Mouse (Mus musculus): Measurements from ENCODE around the gene Rbm17. TPM values are rescaled to one million over a fixed set of nuclear protein-coding genes. Genes with fewer than 3 reads are reported as not detected.
A peak's percentile ranks its signal among the peaks of the same experiment; 100 is the strongest.
"Not testable (repeated sequence)": the region's sequence is repeated elsewhere in the genome, so short reads cannot be mapped to it uniquely, and the experiment has no call there.

Gene Rbm17
- 44.1 and 55.9 TPM in 2 replicates for total RNA-seq (2015; ENCODE audit: low replicate concordance)
- 31.3 and 50.9 TPM in 2 replicates for total RNA-seq (2017; ENCODE audit: low replicate concordance)

- no peak for ATAC-seq (replicated peaks; ENCODE audit: low FRiP score, poor library complexity, severe bottlenecking)
Observed at GRCm38 (mm10) chr2:11604053-11604452, at the start of gene Rbm17. Gene Rbm17 (minus strand): TSS chr2:11604153.

- ATAC-seq (replicated peaks; ENCODE audit: low FRiP score, poor library complexity, severe bottlenecking) = no peak
Observed at GRCm38 (mm10) chr2:11653330-11653729, 49.4 kb upstream of the Rbm17 start.

DNA sequence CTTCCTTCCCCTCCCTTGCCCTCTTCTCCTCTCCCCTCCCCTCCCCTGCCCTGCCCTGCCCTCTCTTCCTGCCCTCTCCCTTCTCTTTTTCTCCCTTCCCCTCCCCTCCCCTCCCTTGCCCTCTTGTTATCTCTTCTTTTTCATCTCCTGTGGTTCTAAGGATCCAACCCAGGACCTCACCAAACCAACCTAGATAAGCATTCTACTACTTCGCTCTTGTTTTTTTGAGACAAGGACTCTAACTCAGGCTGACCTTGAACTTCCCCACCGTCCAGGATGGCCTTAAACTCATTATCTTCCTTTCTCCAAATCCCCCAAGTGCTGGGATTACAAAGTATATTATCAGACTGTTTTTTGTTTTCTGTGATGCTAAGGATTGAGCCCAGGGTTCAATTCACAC lies 48.8 kb upstream of the Rbm17 start:
- ATAC-seq (replicated peaks; ENCODE audit: low FRiP score, poor library complexity, severe bottlenecking) = no peak

GRCm38 (mm10) chr2:11652196-11652595 lies 48.2 kb upstream of the Rbm17 start:
- ATAC-seq (replicated peaks; ENCODE audit: low FRiP score, poor library complexity, severe bottlenecking) = no peak

DNA sequence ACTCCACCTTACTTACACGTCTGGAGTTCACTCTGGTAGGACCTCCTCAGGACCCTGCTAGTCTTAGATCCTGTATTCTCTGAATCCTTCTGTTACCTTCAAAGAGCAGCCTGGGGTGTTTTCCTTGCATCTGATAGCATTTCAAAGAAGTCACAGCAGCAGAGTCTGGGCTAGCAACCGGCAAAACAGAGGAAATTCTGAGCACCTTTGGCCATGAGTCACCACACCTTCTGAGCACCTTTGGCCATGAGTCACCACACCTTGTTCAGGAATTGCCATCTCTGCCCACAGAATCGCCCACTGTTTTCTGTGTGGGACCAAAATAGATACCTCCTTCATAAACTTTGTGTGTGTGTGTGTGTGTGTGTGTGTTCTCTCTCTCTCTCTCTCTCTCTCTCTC lies 47.5 kb upstream of the Rbm17 start:
- no peak for ATAC-seq (replicated peaks; ENCODE audit: low FRiP score, poor library complexity, severe bottlenecking)

DNA sequence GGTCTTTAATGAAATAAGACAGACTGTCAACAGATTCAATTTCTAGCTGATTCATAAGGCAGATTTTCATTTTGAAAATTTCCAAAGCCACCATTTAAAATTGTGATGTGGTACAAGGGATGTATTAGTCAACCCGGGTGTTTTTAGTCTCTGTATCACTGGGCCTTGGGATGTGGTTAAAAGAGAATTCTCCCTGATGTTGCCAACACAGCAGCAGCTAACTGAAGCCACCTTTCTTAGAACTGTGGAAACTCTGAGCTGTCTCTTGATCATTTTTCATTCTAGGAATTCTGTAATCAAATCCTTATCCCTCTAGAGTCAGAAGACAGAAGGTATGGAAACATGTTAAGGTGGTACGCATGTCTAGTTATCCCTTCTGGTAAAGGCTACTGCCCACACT lies 41.3 kb upstream of the Rbm17 start:
- no peak for ATAC-seq (replicated peaks; ENCODE audit: low FRiP score, poor library complexity, severe bottlenecking)

GRCm38 (mm10) chr2:11644057-11644456 lies 40.1 kb upstream of the Rbm17 start:
- ATAC-seq (replicated peaks; ENCODE audit: low FRiP score, poor library complexity, severe bottlenecking) = no peak

GRCm38 (mm10) chr2:11642451-11642941 lies 38.5 kb upstream of the Rbm17 start, which contains the start of gene Il2ra:
Gene Il2ra (plus strand): TSS chr2:11642807.
- no peak for ATAC-seq (replicated peaks; ENCODE audit: low FRiP score, poor library complexity, severe bottlenecking)

GRCm38 (mm10) chr2:11637115-11637514 lies 33.2 kb upstream of the Rbm17 start:
- ATAC-seq (replicated peaks; ENCODE audit: low FRiP score, poor library complexity, severe bottlenecking) = no peak

- ATAC-seq (replicated peaks; ENCODE audit: low FRiP score, poor library complexity, severe bottlenecking) = no peak
Observed at GRCm38 (mm10) chr2:11636138-11636480, 32.2 kb upstream of the Rbm17 start.

DNA sequence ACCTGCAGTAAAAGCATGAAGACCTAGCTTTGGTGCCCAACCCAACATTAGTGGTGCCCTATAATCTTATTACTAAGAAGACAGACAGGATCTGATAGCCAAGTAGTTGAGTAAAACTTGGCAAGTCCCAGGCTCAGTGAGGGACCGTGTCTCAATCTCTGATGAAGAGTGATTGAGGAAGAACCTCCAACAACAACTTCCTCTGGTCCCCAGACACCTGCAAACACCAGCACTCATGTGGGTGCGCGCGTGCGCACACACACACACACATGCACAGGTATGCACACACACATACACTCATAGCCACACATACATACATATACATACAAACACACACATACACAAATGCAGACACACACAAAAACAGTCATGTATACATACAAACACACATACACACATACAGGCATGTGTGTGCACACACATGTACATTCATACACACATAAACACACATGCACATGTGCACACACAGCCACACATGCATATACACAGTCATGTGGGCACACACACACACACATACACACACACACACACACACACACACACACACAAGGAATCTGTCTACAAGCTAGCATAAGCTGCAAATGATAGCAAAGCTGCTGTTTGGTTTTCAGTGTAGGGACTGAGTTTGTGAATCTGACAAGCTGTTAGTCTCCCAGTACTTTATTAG lies 31.7 kb upstream of the Rbm17 start:
- ATAC-seq (replicated peaks; ENCODE audit: low FRiP score, poor library complexity, severe bottlenecking) = no peak

DNA sequence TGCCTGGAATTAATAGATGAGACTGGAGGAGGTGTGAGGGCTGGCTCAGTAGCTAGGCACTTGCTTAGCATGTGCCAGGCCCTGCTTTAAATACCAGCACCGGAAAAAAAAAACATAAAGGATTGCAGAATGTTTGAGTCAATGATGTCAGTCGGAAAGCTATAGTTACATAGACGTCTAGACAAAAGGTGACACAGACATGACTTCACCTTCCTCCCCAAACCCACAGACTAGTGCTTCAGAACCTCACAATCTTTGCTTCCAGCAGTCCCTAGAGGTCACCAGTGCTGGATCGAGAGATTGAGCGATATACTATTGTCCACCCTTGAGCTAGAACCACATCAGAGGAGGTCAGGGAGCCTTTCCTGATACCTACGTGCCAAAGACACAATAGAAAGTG lies 31.1 kb upstream of the Rbm17 start:
- ATAC-seq (replicated peaks; ENCODE audit: low FRiP score, poor library complexity, severe bottlenecking) = no peak

GRCm38 (mm10) chr2:11625890-11626289 lies 21.9 kb upstream of the Rbm17 start, which contains the start of gene Gm17490:
Gene Gm17490 (minus strand): TSS chr2:11626264.
- ATAC-seq (replicated peaks; ENCODE audit: low FRiP score, poor library complexity, severe bottlenecking) = no peak

- no peak for ATAC-seq (replicated peaks; ENCODE audit: low FRiP score, poor library complexity, severe bottlenecking)
Observed at GRCm38 (mm10) chr2:11623726-11624125, 19.8 kb upstream of the Rbm17 start.

DNA sequence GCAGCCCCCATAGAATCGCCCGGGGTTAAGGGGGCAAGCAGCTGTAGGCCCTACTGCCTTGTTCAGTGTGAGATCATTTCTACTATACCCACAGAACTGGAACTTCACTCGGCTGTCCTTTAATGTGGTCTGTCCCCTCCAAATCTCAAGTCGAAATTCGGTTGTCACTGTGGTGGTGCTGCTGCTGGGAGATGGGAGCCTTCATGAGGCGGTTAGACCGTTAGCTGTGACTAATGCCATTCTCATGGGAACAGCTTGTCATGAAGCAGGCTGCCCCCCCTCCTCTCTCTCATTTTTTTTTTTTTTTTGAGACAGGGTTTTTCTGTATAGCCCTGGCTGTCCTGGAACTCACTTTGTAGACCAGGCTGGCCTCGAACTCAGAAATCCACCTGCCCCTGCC lies 19.2 kb upstream of the Rbm17 start:
- no peak for ATAC-seq (replicated peaks; ENCODE audit: low FRiP score, poor library complexity, severe bottlenecking)

- ATAC-seq (replicated peaks; ENCODE audit: low FRiP score, poor library complexity, severe bottlenecking) = no peak
Observed at GRCm38 (mm10) chr2:11619598-11619997, 15.6 kb upstream of the Rbm17 start.

DNA sequence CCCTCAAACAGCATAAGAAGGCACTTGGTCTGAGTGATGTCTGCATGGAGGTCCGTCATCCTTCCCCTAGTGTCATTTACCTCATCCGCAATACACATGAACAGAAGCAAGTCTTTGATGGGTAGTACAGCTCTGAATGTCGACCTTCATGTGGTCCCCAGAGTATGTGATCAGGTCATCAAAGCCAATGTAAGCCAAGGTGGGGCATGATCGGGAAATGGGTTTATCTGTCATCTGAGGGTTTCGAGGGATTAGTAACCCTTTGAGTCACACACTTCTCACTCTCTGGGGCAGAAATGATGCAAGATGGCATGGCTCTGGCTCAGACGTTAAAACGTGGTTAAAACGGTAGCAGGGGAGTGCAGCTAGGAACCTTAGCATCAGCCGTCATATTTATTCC lies 12.9 kb upstream of the Rbm17 start:
- ATAC-seq (replicated peaks; ENCODE audit: low FRiP score, poor library complexity, severe bottlenecking) = no peak

GRCm38 (mm10) chr2:11612939-11613338 lies 9.0 kb upstream of the Rbm17 start:
- ATAC-seq (replicated peaks; ENCODE audit: low FRiP score, poor library complexity, severe bottlenecking) = not testable (repeated sequence)

- ATAC-seq (replicated peaks; ENCODE audit: low FRiP score, poor library complexity, severe bottlenecking) = not testable (repeated sequence)
Observed at GRCm38 (mm10) chr2:11606718-11607117, 2.8 kb upstream of the Rbm17 start.

- ATAC-seq (replicated peaks; ENCODE audit: low FRiP score, poor library complexity, severe bottlenecking) = no peak
Observed at GRCm38 (mm10) chr2:11604911-11605310, 958 bp upstream of the Rbm17 start.

- peak; percentile 100 for ATAC-seq (replicated peaks; ENCODE audit: low FRiP score, poor library complexity, severe bottlenecking)
Observed at GRCm38 (mm10) chr2:11602506-11603489, 1.2 kb downstream of the Rbm17 start.
